Mouse (Mus musculus) heart, postnatal 0 days (tissue): ENCODE data around the gene Asb7. TPM values are rescaled to one million over a fixed set of nuclear protein-coding genes. Genes with fewer than 3 reads are reported as not detected.

ENCODE experiments used
- ATAC-seq: fragments of 200-750 bp; cut with Nextera tagmentation; 2 replicates; pipeline ENCODE4 v1.8.0; 2017; ENCODE audit warnings: low read depth, moderate number of reproducible peaks, moderate library complexity; ENCODE audit not compliant: insufficient read depth
- DNase-seq: peaks from one replicate; pipeline ENCODE4 v3.0.0-alpha.2; 2016; ENCODE audit warnings: low spot score
- H3K27ac ChIP-seq: fragments of 300-500 bp; sonication (generic); 2 replicates; pipeline ENCODE4 v1.5.1; 2014; ENCODE audit warnings: low read depth, mild to moderate bottlenecking
- H3K27me3 ChIP-seq: fragments of 300-500 bp; sonication (generic); 2 replicates; pipeline ENCODE4 v1.6.1; 2014; ENCODE audit warnings: low read length, mixed read lengths; ENCODE audit not compliant: control insufficient read depth, insufficient read depth
- H3K36me3 ChIP-seq: fragments of 300-500 bp; sonication (generic); replicated peaks from 2 replicates; pipeline ENCODE4 v1.6.1; 2014; ENCODE audit warnings: low read length, mixed read lengths; ENCODE audit not compliant: control insufficient read depth, insufficient read depth
- H3K4me1 ChIP-seq: fragments of 300-500 bp; sonication (generic); 2 replicates; pipeline ENCODE4 v1.6.1; 2014; ENCODE audit warnings: antibody characterized with exemption; ENCODE audit not compliant: control insufficient read depth, insufficient read depth
- H3K4me2 ChIP-seq: fragments of 300-500 bp; sonication (generic); 2 replicates; pipeline ENCODE4 v1.6.1; 2014; ENCODE audit warnings: low read depth, mild to moderate bottlenecking, low read length, moderate library complexity
- H3K4me3 ChIP-seq: fragments of 300-500 bp; sonication (generic); 2 replicates; pipeline ENCODE4 v1.5.1; 2014; ENCODE audit warnings: low read depth, low read length
- H3K9ac ChIP-seq: fragments of 300-500 bp; sonication (generic); replicated peaks from 2 replicates; pipeline ENCODE4 v1.6.1; 2014; ENCODE audit warnings: low read depth, low read length, mixed read lengths
- H3K9me3 ChIP-seq: fragments of 300-500 bp; sonication (generic); replicated peaks from 2 replicates; pipeline ENCODE4 v1.6.1; 2016; ENCODE audit warnings: low read length; ENCODE audit not compliant: control insufficient read depth
- CTCF ChIP-seq: IDR thresholded peaks from 2 replicates; pipeline ENCODE4 v1.5.1; 2016; ENCODE audit warnings: antibody characterized with exemption, control low read depth, low read depth
- EP300 ChIP-seq: IDR thresholded peaks from 2 replicates; pipeline ENCODE4 v1.6.1; 2016; ENCODE audit warnings: antibody characterized with exemption, low read depth
- WGBS: fragments of 180-500 bp; shearing (Covaris S2); extraction: QIAGEN DNeasy Blood & Tissue Kit; methylation state at CpG from one replicate; pipeline ENCODE4 v1.1.7; 2014; 5-methylcytosine and 5-hydroxymethylcytosine counted together
- polyA plus RNA-seq: library from polyadenylated mRNA; unstranded; fragments of >200 nt; fragmentation: Nextera tagmentation; extraction: Ambion mirVana; gene quantifications from 2 replicates; pipeline ENCODE4 v1.2.1, GENCODE M21; 2015
- total RNA-seq: library from RNA; depleted of rRNA; stranded (reverse); fragments of >200 nt; gene quantifications from 2 replicates; pipeline ENCODE4 v1.2.3, GENCODE M21; 2014; ENCODE audit warnings: low replicate concordance

Gene Asb7
- total and polyA plus RNA-seq, 2 experiments from 2014 or later, result 6.5 to 10.8 TPM

GRCm38 (mm10) chr7:66655471-66655870 is 33.9 kb downstream of the Asb7 start:
- Histone ChIP-seq H3K4me3 (no peak overlapping the region), H3K4me2 (no peak overlapping the region), H3K27me3 (no peaks in the 10 kb centered on the region), H3K9ac (no peak overlapping the region), H3K36me3 (peaks cover 44% of the 10 kb centered on the region), H3K4me1 (no peaks in the 10 kb centered on the region; the same call in 1 of the 2 replicates), H3K9me3 (no peaks in the 10 kb centered on the region), H3K27ac (no peak overlapping the region)
- ATAC-seq (no peak), DNase-seq (no peak)
- 81% methylated on average over 9 of the region's 9 CpGs for WGBS
- no peak for TF ChIP-seq CTCF
- TF ChIP-seq EP300, result no peak

GRCm38 (mm10) chr7:66653596-66653995 is 35.8 kb downstream of the Asb7 start:
- Histone ChIP-seq H3K36me3 (peaks cover 29% of the 10 kb centered on the region), H3K4me3 (no peak overlapping the region), H3K4me1 (no peaks in the 10 kb centered on the region; the same call in 1 of the 2 replicates), H3K27ac (no peak overlapping the region), H3K9ac (no peak overlapping the region), H3K27me3 (no peaks in the 10 kb centered on the region), H3K4me2 (no peak overlapping the region), H3K9me3 (no peaks in the 10 kb centered on the region)
- ATAC-seq (no peak), DNase-seq (no peak)
- TF ChIP-seq EP300 (no peak), CTCF (no peak)
- WGBS, result 88% methylated on average over 9 of the region's 9 CpGs

GRCm38 (mm10) chr7:66652216-66652615 is 37.2 kb downstream of the Asb7 start:
- 82% methylated on average over 4 of the region's 4 CpGs for WGBS

GRCm38 (mm10) chr7:66650883-66651282 is 38.5 kb downstream of the Asb7 start:
- no peak for DNase-seq
- H3K9me3 ChIP-seq, result no peaks in the 10 kb centered on the region
- H3K9ac ChIP-seq, result no peak overlapping the region
- peaks cover 27% of the 10 kb centered on the region for H3K36me3 ChIP-seq
- no peaks in the 10 kb centered on the region; the same call in 1 of the 2 replicates for H3K4me1 ChIP-seq
- TF ChIP-seq EP300, result no peak
- ATAC-seq, result no peak
- 85% methylated on average over 5 of the region's 5 CpGs for WGBS
- no peak overlapping the region for H3K4me3 ChIP-seq
- no peak overlapping the region for H3K27ac ChIP-seq
- H3K27me3 ChIP-seq, result no peaks in the 10 kb centered on the region
- no peak overlapping the region for H3K4me2 ChIP-seq

More at GRCm38 (mm10) chr7:66652216-66652615, 37.2 kb downstream of the Asb7 start:
- Histone ChIP-seq H3K4me2 (no peak overlapping the region), H3K36me3 (peaks cover 29% of the 10 kb centered on the region), H3K27ac (no peak overlapping the region), H3K27me3 (no peaks in the 10 kb centered on the region), H3K4me3 (no peak overlapping the region), H3K9me3 (no peaks in the 10 kb centered on the region), H3K9ac (no peak overlapping the region), H3K4me1 (no peaks in the 10 kb centered on the region; the same call in 1 of the 2 replicates)
- ATAC-seq, result no peak
- TF ChIP-seq EP300 (no peak), CTCF (no peak)
- no peak for DNase-seq

- DNase-seq, result no peak
- 87% methylated on average over 2 of the region's 2 CpGs for WGBS
- TF ChIP-seq EP300, result no peak
- TF ChIP-seq CTCF, result no peak
Measured at GRCm38 (mm10) chr7:66649181-66649580, 40.2 kb downstream of the Asb7 start.

GRCm38 (mm10) chr7:66645736-66646135 is 43.7 kb downstream of the Asb7 start:
- no peak for TF ChIP-seq CTCF
- no peak overlapping the region for H3K9ac ChIP-seq
- H3K4me2 ChIP-seq, result no peak overlapping the region
- no peak overlapping the region for H3K4me3 ChIP-seq
- H3K4me1 ChIP-seq, result no peaks in the 10 kb centered on the region
- H3K9me3 ChIP-seq, result no peaks in the 10 kb centered on the region
- DNase-seq, result no peak
- H3K27me3 ChIP-seq, result no peaks in the 10 kb centered on the region
- WGBS, result 92% methylated on average over 2 of the region's 2 CpGs
- peaks cover 21% of the 10 kb centered on the region for H3K36me3 ChIP-seq
- ATAC-seq, result no peak
- H3K27ac ChIP-seq, result no peak overlapping the region

More at GRCm38 (mm10) chr7:66649181-66649580, 40.2 kb downstream of the Asb7 start:
- H3K36me3 ChIP-seq, result peaks cover 13% of the 10 kb centered on the region
- no peak overlapping the region for H3K4me2 ChIP-seq
- no peaks in the 10 kb centered on the region; the same call in 1 of the 2 replicates for H3K4me1 ChIP-seq
- no peak for ATAC-seq
- H3K4me3 ChIP-seq, result no peak overlapping the region
- no peaks in the 10 kb centered on the region for H3K27me3 ChIP-seq
- H3K9me3 ChIP-seq, result no peaks in the 10 kb centered on the region
- H3K9ac ChIP-seq, result no peak overlapping the region
- H3K27ac ChIP-seq, result no peak overlapping the region
